Mouse (Mus musculus): ENCODE measurements around the gene Vrk1. TPM values are rescaled to one million over a fixed set of nuclear protein-coding genes. Genes with fewer than 3 reads are reported as not detected.

Vrk1 gene
- polyA plus RNA-seq, 1 experiment, result 11.6 TPM

DNA sequence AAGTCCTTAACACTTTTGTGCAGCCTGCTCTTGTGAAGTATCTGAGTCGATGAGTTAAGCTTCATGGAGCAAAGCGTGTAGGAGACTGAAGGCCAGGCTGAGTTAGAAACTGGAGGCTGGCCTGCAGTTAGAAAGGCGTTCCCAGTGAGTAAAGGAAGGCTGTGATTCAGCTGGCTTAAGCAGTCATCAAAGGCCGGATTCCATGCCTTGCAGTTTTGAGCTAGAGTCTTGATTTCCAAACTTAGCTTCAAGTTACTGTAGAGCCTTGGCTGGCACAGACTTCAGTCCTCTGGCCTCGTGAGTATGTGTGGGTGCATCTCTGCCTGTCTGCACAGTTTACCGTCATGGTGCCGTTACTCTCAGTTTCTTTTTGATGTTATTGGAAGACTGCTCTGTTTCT is 42.2 kb downstream of the Vrk1 start:
- no peaks in the 10 kb centered on the region for H3K36me3 ChIP-seq (ENCODE audit: control insufficient read depth, insufficient read depth, low read length)

DNA sequence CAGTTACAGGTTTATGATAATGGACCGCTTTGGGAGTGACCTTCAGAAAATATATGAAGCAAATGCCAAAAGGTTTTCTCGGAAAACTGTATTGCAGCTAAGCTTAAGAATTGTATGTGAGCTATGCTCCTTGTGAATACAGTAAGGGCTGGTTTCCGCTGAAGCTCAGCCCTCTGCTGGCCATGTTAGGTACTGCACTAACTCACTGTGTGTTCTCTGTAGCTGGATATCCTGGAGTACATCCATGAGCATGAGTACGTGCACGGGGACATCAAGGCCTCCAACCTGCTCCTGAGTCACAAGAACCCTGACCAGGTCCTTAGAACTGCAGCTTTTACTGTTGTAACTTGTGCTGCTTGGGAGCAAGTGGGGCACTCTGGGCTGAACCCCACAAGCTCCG is 45.8 kb downstream of the Vrk1 start:
- no peaks in the 10 kb centered on the region for H3K27me3 ChIP-seq (ENCODE audit: control insufficient read depth, insufficient read depth, low read length)
- H3K4me3 ChIP-seq (ENCODE audit: control insufficient read depth, low read depth, low read length), result no peak overlapping the region
- H3K27ac ChIP-seq (ENCODE audit: control insufficient read depth, insufficient read depth, low read depth, low read length), result no peak overlapping the region
- H3K4me1 ChIP-seq (ENCODE audit: control insufficient read depth, insufficient read depth, low read length), result no peaks in the 10 kb centered on the region
- peaks cover 1% of the 10 kb centered on the region for H3K36me3 ChIP-seq (ENCODE audit: control insufficient read depth, insufficient read depth, low read length)
- TF ChIP-seq CTCF (IDR thresholded peaks at IDR 0.05; ENCODE audit: control insufficient read depth, insufficient read depth, insufficient replicate concordance, low read depth, low read length) (peak; percentile 71; the same call in 1 of the 2 replicates), POLR2A (IDR thresholded peaks at IDR 0.05; ENCODE audit: control insufficient read depth, low read depth, low read length) (no peak)

More for the DNA sequence above, 42.2 kb downstream of the Vrk1 start:
- H3K27me3 ChIP-seq (ENCODE audit: control insufficient read depth, insufficient read depth, low read length), result no peaks in the 10 kb centered on the region
- no peak overlapping the region for H3K27ac ChIP-seq (ENCODE audit: control insufficient read depth, insufficient read depth, low read depth, low read length)
- no peaks in the 10 kb centered on the region for H3K4me1 ChIP-seq (ENCODE audit: control insufficient read depth, insufficient read depth, low read length)
- no peak overlapping the region for H3K4me3 ChIP-seq (ENCODE audit: control insufficient read depth, low read depth, low read length)
- no peak for TF ChIP-seq CTCF (IDR thresholded peaks at IDR 0.05; ENCODE audit: control insufficient read depth, insufficient read depth, insufficient replicate concordance, low read depth, low read length)
- no peak for TF ChIP-seq POLR2A (IDR thresholded peaks at IDR 0.05; ENCODE audit: control insufficient read depth, low read depth, low read length)

DNA sequence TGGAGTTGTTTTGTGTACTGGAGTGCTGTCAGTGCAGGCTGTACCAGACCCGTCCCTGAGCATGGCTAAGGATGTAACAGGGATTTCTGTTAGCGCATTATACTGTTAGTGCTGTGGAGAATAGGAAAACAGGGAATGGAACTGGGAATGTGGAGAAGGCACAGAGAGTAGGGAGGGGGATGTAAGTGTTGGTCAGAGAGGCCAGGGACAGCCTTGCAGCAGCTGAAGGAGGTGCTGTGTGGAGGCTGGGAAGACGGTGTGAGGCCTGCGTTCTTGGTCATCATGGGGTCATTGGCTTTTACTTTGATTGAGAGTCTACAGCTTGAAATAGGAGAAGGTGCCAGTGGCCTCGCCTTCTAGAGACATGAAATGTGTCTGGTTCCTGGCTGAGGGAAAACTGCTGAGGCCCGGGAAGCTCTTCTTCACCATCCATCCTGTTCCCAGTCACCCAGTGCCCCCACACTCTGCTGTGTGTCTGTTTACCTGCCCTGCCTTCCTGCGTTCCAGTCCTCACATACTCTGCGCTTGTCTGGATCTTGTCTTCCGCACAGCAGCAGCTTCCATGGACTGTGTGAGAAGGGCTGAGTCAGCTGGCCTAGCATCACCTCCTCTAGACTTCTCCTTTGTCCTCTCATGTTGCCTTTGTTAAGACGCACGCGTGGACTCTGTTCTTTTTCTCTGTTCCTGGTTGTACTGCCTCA is 50.0 kb downstream of the Vrk1 start:
- no peak for TF ChIP-seq POLR2A (IDR thresholded peaks at IDR 0.05; ENCODE audit: control insufficient read depth, low read depth, low read length)
- H3K27ac ChIP-seq (ENCODE audit: control insufficient read depth, insufficient read depth, low read depth, low read length), result no peak overlapping the region

DNA sequence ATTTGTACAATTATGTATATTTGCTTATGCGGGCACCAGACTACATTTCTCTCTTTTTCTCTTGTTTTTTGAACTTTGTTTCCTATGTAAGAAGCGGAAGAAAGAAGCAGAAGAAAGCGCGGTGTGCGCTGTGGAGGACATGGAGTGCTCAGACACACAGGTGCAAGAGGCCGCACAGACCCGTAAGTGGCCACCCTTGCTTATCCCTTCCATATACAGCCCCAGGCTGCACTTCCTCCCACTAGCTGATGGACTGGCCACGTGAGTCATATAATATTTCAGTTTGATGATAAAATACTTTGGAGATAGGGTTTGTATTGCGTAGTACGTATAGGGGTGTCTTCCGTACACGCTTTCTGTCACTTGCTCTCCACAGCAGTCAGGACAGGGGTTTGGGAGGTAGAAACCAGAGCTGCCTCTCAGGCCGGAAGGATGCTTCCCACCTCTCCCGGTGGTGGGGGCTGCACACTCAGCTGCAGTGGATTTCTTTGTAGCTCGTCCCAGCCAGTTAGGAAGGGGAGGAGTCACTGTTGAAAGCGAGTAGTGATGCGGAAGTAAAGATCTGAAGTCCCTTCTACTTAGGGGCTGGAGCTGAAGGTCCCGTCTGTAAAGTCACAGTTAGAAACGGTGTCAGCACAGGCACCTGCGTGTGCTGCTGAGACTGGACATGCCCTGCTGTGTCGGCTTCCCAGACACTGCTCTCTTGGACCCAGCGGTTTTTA is 60.6 kb downstream of the Vrk1 start:
- Histone ChIP-seq H3K4me1 (ENCODE audit: control insufficient read depth, insufficient read depth, low read length) (no peaks in the 10 kb centered on the region), H3K36me3 (ENCODE audit: control insufficient read depth, insufficient read depth, low read length) (peaks cover 4% of the 10 kb centered on the region), H3K27me3 (ENCODE audit: control insufficient read depth, insufficient read depth, low read length) (no peaks in the 10 kb centered on the region), H3K27ac (ENCODE audit: control insufficient read depth, insufficient read depth, low read depth, low read length) (no peak overlapping the region), H3K4me3 (ENCODE audit: control insufficient read depth, low read depth, low read length) (no peak overlapping the region)
- TF ChIP-seq CTCF (IDR thresholded peaks at IDR 0.05; ENCODE audit: control insufficient read depth, insufficient read depth, insufficient replicate concordance, low read depth, low read length), result no peak

More for the DNA sequence above, 50.0 kb downstream of the Vrk1 start:
- Histone ChIP-seq H3K4me3 (ENCODE audit: control insufficient read depth, low read depth, low read length) (no peak overlapping the region), H3K36me3 (ENCODE audit: control insufficient read depth, insufficient read depth, low read length) (peaks cover 1% of the 10 kb centered on the region), H3K4me1 (ENCODE audit: control insufficient read depth, insufficient read depth, low read length) (no peaks in the 10 kb centered on the region), H3K27me3 (ENCODE audit: control insufficient read depth, insufficient read depth, low read length) (no peaks in the 10 kb centered on the region)

DNA sequence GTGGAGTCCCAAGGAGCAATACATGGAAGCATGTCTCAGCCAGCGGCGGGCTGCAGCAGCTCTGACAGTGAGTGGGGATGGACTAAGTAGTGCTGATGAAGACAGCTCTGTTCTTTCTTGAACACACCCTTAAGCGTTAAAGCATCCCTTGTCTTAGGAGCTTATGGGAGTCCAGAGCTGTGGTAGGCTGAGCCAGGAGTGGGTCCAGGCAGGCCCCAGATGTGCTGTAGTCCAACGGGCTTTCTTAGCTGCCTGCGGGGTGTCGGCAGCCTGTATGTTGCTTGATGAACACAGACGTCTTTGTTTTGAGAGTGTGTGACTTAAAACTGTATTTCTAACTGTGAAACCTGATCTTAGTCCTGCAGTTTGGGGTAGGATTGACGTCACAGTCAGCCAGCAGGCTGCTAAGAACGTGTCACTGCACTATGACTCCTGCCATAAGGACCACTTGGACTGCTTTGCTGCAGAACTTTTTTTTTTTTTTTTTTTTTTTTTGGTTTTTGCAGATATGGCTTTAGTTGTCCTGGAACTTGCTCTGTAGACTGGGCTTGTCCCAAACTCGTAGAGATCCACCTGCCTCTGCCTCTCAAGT is 61.6 kb downstream of the Vrk1 start:
- Histone ChIP-seq H3K36me3 (ENCODE audit: control insufficient read depth, insufficient read depth, low read length) (0 out of 2 replicates have a peak, but pooled peaks cover 1% of the 10 kb centered on the region), H3K27me3 (ENCODE audit: control insufficient read depth, insufficient read depth, low read length) (no peaks in the 10 kb centered on the region), H3K4me3 (ENCODE audit: control insufficient read depth, low read depth, low read length) (no peak overlapping the region), H3K4me1 (ENCODE audit: control insufficient read depth, insufficient read depth, low read length) (no peaks in the 10 kb centered on the region), H3K27ac (ENCODE audit: control insufficient read depth, insufficient read depth, low read depth, low read length) (no peak overlapping the region)
- TF ChIP-seq POLR2A (IDR thresholded peaks at IDR 0.05; ENCODE audit: control insufficient read depth, low read depth, low read length), result no peak
- no peak for TF ChIP-seq CTCF (IDR thresholded peaks at IDR 0.05; ENCODE audit: control insufficient read depth, insufficient read depth, insufficient replicate concordance, low read depth, low read length)

- no peak overlapping the region for H3K27ac ChIP-seq (ENCODE audit: control insufficient read depth, insufficient read depth, low read depth, low read length)
- no peaks in the 10 kb centered on the region for H3K4me1 ChIP-seq (ENCODE audit: control insufficient read depth, insufficient read depth, low read length)
- H3K27me3 ChIP-seq (ENCODE audit: control insufficient read depth, insufficient read depth, low read length), result no peaks in the 10 kb centered on the region
- H3K4me3 ChIP-seq (ENCODE audit: control insufficient read depth, low read depth, low read length), result no peak overlapping the region
- TF ChIP-seq CTCF (IDR thresholded peaks at IDR 0.05; ENCODE audit: control insufficient read depth, insufficient read depth, insufficient replicate concordance, low read depth, low read length), result no peak
- H3K36me3 ChIP-seq (ENCODE audit: control insufficient read depth, insufficient read depth, low read length), result 0 out of 2 replicates have a peak, but pooled peaks cover 1% of the 10 kb centered on the region
Observed at GRCm38 (mm10) chr12:106074371-106075155, 64.5 kb downstream of the Vrk1 start.

GRCm38 (mm10) chr12:106076131-106076530 is 66.1 kb downstream of the Vrk1 start:
- H3K27me3 ChIP-seq (ENCODE audit: control insufficient read depth, insufficient read depth, low read length), result no peaks in the 10 kb centered on the region
- H3K36me3 ChIP-seq (ENCODE audit: control insufficient read depth, insufficient read depth, low read length), result 0 out of 2 replicates have a peak, but pooled peaks cover 1% of the 10 kb centered on the region
- H3K27ac ChIP-seq (ENCODE audit: control insufficient read depth, insufficient read depth, low read depth, low read length), result no peak overlapping the region
- H3K4me3 ChIP-seq (ENCODE audit: control insufficient read depth, low read depth, low read length), result no peak overlapping the region
- H3K4me1 ChIP-seq (ENCODE audit: control insufficient read depth, insufficient read depth, low read length), result no peaks in the 10 kb centered on the region
- TF ChIP-seq POLR2A (IDR thresholded peaks at IDR 0.05; ENCODE audit: control insufficient read depth, low read depth, low read length) (no peak), CTCF (IDR thresholded peaks at IDR 0.05; ENCODE audit: control insufficient read depth, insufficient read depth, insufficient replicate concordance, low read depth, low read length) (no peak)

All from testis, adult 2 months (tissue).